Mouse (Mus musculus) R1 (cell line): ENCODE measurements around the gene Fosl1.

Source experiments
- DNase-seq: peaks from one replicate; pipeline ENCODE4 v3.0.0-alpha.2; 2018; ENCODE audit warnings: low read depth, low spot score

Fosl1 gene

DNA sequence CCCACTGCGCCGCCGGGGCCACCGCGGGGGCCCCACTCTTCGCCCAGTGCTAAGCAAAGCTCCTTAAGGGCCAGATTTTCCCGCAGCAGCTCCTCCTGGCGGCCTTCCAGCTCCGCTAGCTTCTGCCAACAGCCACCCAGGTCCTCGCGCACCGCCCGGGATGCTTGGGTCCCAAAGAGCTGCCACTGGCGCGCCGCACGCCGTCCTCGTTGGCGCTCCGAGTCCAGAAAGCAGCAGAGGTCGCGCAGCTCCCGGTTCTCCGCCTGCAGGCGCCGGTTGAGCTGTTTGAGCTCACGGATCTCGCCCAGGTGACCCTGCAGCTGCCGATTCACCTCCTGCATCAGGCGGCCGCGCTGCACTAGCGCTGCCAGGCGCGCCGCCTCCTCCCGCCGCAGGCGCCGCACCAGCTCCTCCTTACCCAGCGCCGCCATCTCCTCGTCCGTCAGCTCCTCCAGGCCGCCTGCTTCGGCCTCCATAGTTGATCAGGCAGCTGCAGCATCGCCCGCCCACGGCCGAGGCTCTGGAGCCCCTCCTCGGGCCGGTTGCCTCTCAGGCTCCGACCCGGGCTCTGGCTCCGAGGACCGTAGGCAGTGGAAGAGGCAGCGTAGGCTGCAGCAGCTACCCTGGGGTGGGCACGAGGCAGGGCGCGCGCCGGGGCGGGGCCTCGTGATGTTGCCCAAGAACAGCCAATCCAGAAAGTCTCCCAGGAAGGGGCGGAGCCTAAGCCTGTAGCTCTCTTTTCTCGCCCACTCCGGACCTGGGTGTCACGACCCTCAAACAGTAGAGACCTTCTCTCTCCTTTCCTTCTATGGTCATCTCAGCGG is 9.8 kb downstream of the Fosl1 start:
- DNase-seq, result peak; percentile 96

DNA sequence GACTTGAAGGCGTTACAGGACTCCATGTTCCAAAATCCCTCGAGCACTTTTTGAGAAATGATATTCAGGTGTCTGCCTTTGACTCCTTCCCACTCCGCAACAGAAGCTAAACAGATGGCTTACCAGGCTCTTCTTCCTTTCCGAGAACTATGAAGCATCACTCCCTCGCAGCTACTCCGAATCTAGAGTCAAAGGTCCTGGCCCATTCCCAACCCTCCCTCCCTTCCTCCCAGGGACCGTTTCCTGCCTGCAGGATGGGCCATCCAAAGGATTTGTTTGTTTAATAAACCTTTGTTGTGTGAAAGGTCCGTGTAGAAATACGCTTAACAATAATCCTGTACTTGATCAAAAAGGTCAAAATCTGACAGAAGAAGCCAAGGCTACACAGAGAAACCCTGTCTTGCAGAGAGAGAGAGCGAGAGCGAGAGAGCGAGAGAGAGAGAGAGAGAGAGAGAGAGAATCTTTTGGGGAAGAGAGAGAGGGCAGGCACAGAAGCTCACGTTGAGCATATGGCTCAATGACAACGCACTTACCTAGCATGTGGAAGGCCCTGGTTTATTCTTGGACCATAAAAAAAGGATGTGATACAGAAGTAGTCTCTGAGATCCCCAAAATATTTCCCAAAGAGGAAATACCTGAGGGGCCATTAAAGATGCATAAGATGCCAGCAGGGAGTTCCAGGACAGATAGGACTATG is 10.5 kb downstream of the Fosl1 start, which contains the start of gene Ccdc85b:
Gene Ccdc85b (minus strand): TSS at position 149 of the 697 bp plus-strand sequence.
- no peak for DNase-seq

DNA sequence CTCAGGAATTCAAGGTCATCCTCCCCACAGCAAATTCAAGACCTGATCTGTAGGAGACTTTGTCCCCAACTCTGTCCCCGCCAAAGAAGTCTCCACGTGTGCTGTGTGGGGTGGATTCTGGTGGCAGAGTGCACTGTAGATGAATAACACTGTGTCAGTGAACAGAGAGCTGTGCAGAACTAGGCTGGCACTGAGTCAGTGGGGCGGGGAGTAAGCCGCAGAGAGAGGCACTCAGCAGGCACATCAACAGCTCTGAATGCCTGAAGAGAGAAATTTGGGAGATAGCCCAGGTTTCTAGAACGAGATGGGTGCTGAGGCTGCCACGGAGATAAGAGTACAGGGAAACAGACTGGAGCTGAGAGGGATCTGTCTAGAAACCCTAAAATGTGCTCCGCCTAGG is 11.7 kb downstream of the Fosl1 start:
- no peak for DNase-seq

DNA sequence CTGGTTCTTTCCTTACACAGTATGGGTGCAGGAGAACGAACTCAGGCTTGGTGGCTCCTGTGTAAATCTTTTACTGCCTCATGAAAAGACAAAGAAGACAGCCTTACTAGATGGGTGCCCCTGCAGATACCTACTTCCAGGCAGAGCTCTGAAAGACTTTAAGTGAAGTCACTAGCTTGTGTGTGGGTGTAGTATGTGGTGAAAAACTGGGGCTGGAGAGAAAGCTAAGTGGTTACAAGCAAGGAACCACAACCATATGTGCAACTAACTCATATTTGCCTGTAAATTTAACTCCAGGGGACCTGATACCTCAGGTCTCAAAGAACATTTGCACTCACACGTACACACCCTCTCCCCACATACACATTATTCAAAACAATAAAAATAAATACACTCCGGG is 12.5 kb downstream of the Fosl1 start:
- DNase-seq, result no peak

DNA sequence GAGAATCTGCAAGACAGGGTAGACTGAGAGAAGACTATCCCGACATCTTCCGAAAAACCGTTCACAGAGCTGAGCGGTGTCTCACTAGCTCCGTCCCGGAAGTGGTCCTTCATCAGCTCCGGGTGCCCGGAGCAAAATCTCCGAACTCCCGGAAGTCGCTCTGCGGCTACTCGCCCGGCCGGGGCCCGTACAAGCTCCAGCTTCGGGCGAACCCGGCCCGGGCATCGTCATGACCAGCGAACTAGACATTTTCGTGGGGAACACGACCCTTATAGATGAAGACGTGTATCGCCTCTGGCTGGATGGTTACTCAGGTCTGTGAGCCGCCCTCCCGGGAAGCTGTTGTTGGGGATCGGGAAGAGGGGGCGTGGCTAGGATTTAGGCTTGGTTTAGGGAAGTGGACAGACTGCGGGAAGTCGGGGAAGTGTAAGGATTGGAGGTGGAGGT is 13.1 kb downstream of the Fosl1 start, which contains the start of gene Fibp:
Gene Fibp (plus strand): TSS at position 151 of the 447 bp plus-strand sequence.
- peak; percentile 91 for DNase-seq

DNA sequence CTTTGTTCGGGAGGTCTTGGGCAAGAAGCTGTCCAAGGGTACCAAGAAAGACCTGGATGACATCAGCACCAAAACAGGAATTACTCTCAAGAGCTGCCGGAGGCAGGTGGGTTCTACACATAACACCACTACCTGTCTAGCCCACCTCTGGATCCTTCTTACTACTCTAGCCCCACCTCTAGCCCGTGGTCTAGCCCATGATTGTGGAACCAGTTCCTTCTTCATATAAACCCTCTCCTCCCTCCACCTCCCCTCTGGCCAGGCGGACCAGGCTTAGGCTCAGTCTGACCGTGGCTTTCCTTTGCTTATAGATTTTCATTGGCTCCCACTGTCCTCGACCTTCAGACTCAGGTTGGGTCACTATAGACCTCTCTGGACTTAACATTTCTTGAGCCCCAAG is 14.1 kb downstream of the Fosl1 start:
- no peak for DNase-seq

DNA sequence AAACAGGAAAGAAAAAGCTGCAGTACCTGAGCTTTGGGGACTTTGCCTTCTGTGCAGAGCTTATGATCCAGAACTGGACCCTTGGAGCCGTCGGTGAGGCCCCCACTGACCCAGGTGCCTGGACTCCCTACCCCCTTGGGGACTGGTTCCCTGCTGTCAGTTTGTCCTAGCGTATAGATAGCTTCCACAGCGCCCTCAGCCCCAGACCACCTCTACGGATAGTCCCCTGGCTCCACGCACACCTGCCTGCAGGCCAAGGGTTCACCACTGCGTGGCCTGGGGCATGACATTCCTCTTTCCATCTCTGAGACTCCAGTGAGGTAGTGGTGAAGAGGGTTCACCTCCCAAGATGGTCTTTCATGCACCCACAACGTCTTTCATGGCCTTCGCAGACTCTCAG is 15.9 kb downstream of the Fosl1 start:
- DNase-seq, result no peak

DNA sequence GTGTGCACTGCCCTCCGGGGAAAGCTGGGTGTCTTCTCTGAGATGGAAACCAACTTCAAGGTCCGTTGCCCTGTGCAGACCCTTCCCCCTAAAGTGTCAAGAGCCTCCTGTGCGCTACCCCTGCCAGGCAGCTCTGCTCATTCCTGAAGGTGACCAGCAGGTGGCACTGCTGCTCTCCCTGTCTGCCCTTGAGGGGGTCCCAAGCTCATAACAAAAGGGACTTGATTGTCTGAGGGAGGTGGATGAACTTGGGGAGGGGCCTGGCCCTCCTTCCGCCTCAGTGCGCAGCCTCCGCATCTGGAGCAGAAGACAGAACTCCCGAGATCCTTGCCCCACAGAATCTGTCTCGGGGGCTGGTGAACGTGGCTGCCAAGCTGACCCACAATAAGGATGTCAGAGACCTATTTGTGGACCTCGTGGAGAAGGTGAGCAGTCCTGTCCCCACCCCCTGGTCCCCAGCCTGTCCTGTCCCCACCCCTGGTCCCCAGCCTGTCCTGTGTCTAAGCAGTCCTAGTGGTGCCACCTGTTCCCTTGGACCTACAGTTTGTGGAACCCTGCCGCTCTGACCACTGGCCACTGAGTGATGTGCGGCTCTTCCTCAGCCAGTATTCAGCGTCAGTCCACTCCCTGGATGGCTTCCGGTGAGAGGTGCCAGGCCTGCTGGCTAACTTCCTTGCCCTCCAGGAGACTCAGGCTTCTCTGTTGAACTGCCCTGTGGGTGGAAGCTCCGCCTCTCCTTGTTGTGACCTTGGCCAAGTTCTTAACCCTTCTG is 16.6 kb downstream of the Fosl1 start:
- DNase-seq, result peak; percentile 92

DNA sequence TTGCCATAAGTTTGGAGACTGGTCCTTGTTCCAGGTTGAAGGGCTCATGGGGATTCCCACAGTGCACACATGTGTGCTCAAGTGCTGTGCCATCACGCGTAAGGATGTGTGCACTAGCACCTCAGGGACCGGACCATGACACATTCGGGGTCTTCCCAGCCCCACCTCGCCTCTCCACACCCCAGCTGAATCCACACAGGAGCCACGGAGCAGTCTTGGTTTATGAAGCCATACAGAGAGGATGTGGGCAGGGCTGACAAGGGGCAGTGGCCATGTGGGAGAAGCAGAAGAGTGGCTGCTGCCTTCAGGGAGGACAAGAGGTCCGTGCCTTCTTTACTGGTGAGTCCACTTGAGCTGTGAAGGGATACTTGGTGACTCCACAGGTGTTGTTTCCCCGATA is 17.7 kb downstream of the Fosl1 start:
- DNase-seq, result no peak

DNA sequence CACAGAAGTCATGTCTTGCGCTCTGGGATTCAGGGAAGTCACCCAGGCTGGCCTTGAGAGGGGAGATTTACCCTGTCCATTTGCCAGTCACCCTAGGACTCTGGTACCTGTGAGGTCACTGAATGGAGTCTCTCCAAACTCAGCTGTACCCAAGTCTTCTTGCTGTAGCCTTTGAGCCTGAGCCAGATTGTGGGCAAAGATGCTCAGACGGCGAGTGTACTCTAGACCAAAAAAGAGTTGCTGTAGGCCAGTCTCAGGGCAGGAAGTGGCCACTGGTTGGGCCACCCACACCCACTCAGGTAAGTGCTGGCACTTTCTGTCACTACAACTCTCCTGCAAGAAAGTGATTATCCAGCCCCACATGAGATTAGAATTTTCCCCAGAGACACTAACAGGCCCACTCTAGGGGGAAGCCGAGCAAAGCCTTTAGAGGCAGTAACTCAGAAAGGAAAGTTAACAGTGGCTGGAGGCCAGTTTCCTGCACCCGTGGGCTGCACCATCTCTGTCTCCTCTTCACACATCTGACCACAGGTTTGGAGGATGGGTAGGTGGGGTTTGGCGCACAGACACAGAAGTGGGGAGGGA is 19.7 kb downstream of the Fosl1 start:
- DNase-seq, result no peak

DNA sequence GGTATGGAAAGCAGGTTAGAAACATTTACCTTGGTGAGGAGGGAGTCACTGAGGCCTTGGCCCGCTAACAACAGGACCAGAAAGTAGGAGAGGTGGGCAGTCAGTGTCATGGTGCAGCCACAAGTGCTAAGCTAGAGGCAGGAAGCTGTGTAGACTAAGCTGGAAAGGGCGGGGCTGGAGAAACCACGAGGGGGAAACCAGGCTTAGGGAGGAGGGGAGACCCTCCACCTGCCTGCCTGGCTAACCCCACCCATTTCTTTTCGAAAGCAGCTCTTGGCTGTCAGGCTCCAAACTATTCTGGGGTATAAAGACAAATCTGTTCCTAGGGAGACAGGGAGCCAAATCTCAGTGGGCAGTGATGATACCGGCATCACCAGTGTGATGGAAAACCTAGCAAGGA is 21.0 kb downstream of the Fosl1 start, which contains the start of gene Ctsw:
Gene Ctsw (minus strand): TSS at position 134 of the 400 bp plus-strand sequence.
- peak; percentile 61 for DNase-seq

DNA sequence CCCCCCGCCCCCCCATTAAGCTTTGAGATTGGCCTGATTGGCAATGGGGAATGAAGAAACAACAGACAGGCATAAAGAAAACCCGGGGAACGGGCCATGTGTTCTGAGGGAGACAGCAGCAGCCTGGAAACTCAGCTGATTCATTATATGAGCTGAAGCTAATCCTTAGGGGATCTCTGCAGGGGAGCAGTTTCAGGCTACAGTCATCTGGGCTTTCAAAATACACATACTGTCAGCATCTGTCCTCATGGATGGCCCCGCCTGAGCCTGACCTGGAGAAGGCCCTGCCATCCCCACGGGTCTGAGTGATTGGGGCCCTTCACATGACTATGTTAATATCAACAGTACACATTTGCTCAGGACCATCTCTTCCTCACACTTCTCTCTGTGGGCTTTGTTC is 24.5 kb downstream of the Fosl1 start:
- no peak for DNase-seq

DNA sequence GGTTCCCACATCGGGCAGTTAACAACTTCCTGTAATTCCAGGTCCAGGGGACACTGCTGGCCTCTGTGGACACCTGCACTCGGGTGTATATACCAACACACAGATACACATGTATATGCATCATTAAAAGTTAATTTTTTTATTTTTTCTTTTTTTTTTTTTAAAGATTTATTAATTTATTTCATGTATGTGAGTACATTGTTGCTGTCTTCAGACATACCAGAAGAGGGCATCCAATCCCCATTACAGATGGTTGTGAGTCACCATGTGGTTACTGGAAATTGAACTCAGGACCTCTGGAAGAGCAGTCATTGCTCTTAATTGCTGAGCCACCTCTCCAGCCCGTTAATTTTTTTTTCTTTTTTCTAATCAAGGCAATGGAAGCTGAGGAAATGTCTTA is 25.5 kb downstream of the Fosl1 start:
- no peak for DNase-seq

DNA sequence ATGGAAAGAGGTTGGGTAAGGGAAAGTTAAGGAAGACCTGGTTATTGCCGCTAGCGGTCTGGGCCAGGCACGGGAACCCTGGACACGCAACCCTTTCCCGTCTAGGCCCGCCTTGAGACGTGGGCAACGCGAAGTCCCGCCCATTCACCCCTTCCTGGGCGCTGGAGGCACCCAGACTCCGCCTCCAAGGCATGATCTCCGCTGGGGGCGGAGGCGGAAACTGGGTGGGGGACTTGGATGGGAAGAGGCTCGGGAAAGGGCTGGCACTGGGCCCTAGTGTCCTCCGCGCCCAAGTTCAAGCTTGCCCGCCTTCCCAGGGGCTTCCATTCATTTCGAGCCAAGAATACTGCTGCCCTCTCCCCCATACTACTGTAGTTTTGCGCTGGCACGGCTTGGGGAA is 26.4 kb downstream of the Fosl1 start, which contains the start of gene Efemp2:
Gene Efemp2 (plus strand): TSS at position 235 of the 400 bp plus-strand sequence.
- peak; percentile 75 for DNase-seq

DNA sequence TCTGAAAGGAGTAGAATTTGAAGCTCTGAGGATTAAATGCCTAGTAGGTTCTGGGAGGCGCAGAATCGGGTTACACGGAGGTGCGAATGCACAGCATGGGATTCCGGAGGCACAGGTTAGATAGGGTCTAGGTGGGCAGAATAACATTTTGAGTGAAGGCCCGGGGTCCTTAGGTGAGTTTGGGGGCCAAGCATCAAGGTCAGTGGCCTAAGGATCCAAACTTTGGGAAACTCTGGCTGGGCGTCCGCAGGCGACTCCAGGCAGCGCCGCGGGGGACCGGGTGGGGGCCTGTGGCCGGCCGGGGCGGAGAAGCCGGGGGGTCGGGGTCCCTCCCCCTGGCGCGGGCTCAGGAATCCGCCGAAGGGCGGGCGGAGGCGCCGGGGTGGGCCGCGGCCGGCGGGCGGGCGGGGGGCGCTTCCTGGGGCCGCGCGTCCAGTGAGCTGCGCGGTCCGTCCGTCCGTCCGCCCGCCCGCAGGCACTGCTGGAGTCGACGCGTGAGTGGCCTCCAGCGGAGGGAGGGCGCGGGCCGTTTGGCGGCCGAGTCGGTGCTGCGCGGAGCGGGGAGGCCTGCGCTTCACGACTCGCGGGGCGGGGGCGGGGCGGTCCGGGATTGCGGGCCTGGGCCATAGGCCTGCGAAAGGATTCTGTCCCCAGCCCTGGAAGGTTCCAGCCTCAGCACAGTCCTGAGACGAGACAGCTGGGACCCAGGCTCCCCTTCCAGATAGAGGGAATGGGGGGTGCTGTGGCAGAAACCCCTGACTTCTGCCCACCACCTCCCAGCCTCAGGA is 27.1 kb downstream of the Fosl1 start:
- DNase-seq, result peak; percentile 27

DNA sequence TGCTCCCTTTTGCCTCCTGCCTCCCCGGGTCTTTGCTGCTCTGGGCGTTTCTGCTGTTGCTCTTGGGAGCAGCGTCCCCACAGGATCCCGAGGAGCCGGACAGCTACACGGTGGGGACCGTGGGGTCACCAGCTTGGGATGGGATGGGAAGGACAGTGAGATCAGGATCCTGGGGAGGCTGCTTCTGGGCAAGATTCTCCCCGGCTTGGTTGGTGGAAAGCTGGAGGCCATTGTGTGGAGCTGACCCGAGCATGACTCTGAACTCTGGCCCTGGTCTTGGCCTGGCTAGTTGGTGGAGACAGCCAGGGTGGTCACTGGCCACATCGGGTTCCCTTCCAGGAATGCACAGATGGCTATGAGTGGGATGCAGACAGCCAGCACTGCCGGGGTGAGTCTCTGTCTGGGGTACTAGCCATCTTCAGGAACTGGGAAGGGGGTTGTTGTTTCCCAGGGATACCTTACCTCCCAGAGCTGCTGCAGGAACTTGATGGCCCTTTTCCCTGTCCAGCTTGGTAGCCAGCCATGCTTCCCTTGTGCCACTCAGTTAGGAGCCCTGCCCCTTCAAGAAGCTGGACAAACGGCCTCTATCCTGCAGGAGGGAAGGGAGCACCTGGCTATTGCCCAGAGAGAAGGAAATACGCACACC is 27.8 kb downstream of the Fosl1 start:
- DNase-seq, result no peak

DNA sequence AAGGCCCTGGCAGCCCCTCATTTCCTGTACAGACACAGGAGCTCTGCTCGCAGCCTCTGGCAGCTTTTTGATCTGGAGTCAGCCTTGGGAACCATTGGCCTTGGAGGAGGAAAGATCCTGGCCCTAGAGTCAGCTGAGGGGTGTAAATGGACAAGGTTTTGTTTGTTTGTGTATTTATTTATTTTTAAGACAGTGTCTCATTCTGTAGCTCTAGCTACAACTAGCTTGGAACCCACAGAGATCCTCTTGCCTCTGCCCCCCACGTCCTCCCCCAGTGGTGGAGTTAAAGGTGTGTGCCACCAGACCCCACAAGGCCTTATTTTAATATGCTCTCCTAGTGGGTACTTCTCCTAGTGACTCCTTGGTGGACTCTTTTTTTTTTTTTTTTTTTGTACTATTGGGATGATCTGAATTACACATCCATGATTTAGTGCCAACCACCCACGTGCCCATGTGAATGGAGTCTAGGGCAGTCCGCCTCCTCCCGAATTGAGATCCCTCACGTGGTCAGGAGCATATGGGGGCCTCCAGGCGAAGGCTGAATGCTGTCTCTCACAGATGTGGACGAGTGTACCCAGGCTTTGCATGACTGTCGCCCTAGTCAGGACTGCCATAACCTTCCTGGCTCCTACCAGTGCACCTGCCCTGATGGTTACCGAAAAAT is 29.8 kb downstream of the Fosl1 start:
- no peak for DNase-seq

DNA sequence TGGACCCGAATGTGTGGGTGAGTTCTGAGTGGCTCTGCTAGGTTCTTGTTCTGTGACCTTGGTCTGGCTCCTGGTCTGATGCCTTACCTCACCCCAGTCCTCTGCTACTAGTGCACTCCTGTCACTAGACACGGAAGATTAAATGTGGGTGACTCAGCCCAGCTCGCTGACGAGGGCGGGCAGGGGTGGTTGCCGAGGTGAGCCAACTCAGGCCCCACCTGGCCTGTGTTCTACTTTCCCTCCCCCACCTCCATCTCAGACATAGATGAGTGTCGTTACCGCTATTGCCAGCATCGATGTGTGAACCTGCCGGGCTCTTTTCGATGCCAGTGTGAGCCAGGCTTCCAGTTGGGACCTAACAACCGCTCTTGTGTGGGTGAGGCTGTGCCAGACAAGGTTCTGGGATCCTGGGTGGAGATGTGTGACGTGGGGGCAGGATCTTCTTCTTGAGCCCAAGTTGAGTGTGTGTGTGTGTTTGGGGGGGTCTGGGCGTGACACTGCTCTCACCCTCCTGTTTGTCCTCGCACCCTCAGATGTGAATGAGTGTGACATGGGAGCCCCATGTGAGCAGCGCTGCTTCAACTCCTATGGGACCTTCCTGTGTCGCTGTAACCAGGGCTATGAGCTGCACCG is 30.4 kb downstream of the Fosl1 start:
- DNase-seq, result no peak

DNA sequence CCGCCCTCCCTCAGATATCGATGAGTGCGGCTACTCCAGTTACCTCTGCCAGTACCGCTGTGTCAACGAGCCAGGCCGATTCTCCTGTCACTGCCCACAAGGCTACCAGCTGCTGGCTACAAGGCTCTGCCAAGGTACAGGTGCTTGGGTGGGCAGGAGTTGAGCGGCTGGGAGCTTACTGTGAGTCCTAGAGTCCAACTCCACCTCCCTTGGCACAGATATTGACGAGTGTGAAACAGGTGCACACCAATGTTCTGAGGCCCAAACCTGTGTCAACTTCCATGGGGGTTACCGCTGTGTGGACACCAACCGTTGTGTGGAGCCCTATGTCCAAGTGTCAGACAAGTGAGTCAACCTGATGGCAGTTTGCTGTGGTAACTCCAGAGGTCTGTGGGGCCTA is 32.7 kb downstream of the Fosl1 start:
- no peak for DNase-seq
